ENCODE assay signal across 10 mouse cellular contexts in genomic region chr15:101553169-101553568, GRCm38 (mm10). TPM values are rescaled to one million over a fixed set of nuclear protein-coding genes. Genes with fewer than 3 reads are reported as not detected.
DNase-seq lines count a peak whose midpoint lies in the region; ATAC-seq lines count a peak whose summit lies in the region.
"Had no signal": no experiment of that assay in that cellular context is flagged by ENCODE, and none has a peak within 500 bp of the region (broad histone marks: within the 10 kb centered on the region; RNA-seq: fewer than 3 reads in every experiment).

No protein-coding gene starts in this region.

- no peak overlapping the region for H3K9ac ChIP-seq in heart, embryonic 16.5 days (ENCODE audit: low read length)
- H3K9ac ChIP-seq in midbrain, embryonic 15.5 days = no peak overlapping the region

- H3K9me3 ChIP-seq in heart, embryonic 16.5 days (replicated peaks; ENCODE audit: control insufficient read depth, low read length) = no peaks in the 10 kb centered on the region
- no peaks in the 10 kb centered on the region for H3K9me3 ChIP-seq in midbrain, embryonic 15.5 days

- H3K4me2 ChIP-seq in heart, embryonic 16.5 days (ENCODE audit: low read depth, low read length) = peak overlapping the region; percentile 31; the same call in 1 of the 2 replicates
- peak overlapping the region; percentile 43 for H3K4me2 ChIP-seq in midbrain, embryonic 15.5 days

- H3K27ac ChIP-seq in heart, embryonic 16.5 days (ENCODE audit: low read length) = no peak overlapping the region
- H3K27ac ChIP-seq in midbrain, embryonic 15.5 days = no peak overlapping the region

- no peaks in the 10 kb centered on the region for H3K4me1 ChIP-seq in heart, embryonic 16.5 days (ENCODE audit: control insufficient read depth, insufficient read depth, low read length)
- H3K4me1 ChIP-seq in midbrain, embryonic 15.5 days = peaks cover 8% of the 10 kb centered on the region; the same call in 1 of the 2 replicates

- WGBS in heart, embryonic 16.5 days = 2% methylated on average over 11 of the region's 11 CpGs
- WGBS in midbrain, embryonic 15.5 days = 0% methylated on average over 11 of the region's 11 CpGs

- no peaks in the 10 kb centered on the region for H3K36me3 ChIP-seq in heart, embryonic 16.5 days (ENCODE audit: control insufficient read depth, insufficient read depth)
- H3K36me3 ChIP-seq in midbrain, embryonic 15.5 days (replicated peaks) = no peaks in the 10 kb centered on the region

- no peak overlapping the region for H3K4me3 ChIP-seq in heart, embryonic 16.5 days (ENCODE audit: low read length)
- peak overlapping the region; percentile 5; the same call in 1 of the 2 replicates for H3K4me3 ChIP-seq in midbrain, embryonic 15.5 days

- DNase-seq in layer of hippocampus, adult 11-12 months (ENCODE audit: low spot score) = peak; percentile 16
- DNase-seq in layer of hippocampus, adult 8-10 months (ENCODE audit: low spot score in 2 of 2) = no peak
- peak; percentile 72 for DNase-seq in embryo, embryonic 10.5 days (ENCODE audit: low spot score)
- peak; percentile 73 to 80 for DNase-seq in kidney, postnatal 4 days
- peak; percentile 62 for DNase-seq in thymus, postnatal 25 days
- no peak for DNase-seq in natural killer cell, adult 2 months (ENCODE audit: low spot score in 2 of 2)

- peak; percentile 41; the same call in 1 of the 2 replicates for ATAC-seq in heart, embryonic 16.5 days (replicated peaks; ENCODE audit: extremely low read depth, insufficient read depth, low FRiP score)
- 0 out of 2 replicates have a peak, but pooled peaks have one; percentile 37 for ATAC-seq in midbrain, embryonic 15.5 days (replicated peaks)
- ATAC-seq: Patski had no signal

- H3K27me3 ChIP-seq in heart, embryonic 16.5 days (ENCODE audit: control insufficient read depth, insufficient read depth, low read length) = peaks cover 13% of the 10 kb centered on the region; the same call in 1 of the 2 replicates
- no peaks in the 10 kb centered on the region for H3K27me3 ChIP-seq in midbrain, embryonic 15.5 days (replicated peaks)

RNA-seq across cellular contexts. Expression of gene Krt82, which starts 2.7 kb away (rescaled TPM):
- total RNA-seq in layer of hippocampus, adult 8-10 months (2022) = not detected
- not detected in 2 replicates for polyA plus RNA-seq in heart, embryonic 16.5 days (2015; fragmentation: Nextera tagmentation; extraction: Ambion mirVana)
- polyA plus RNA-seq in midbrain, embryonic 15.5 days (2015; fragmentation: Nextera tagmentation; extraction: Ambion mirVana) = not detected in 2 replicates
- polyA plus RNA-seq: gonadal fat pad, adult 2 months; Patski had no signal

RNA-seq across cellular contexts. Expression of gene Krt90, which starts 9.6 kb away (rescaled TPM):
- under 1 TPM in 1 of 4 experiments, not detected in 3; 0.18 TPM for total RNA-seq in layer of hippocampus, adult 8-10 months (2022)
- not detected in 2 replicates for polyA plus RNA-seq in heart, embryonic 16.5 days (2015; fragmentation: Nextera tagmentation; extraction: Ambion mirVana)
- 0.10 TPM in 1 of 2 replicates, not detected in the other for polyA plus RNA-seq in midbrain, embryonic 15.5 days (2015; fragmentation: Nextera tagmentation; extraction: Ambion mirVana)
- polyA plus RNA-seq: gonadal fat pad, adult 2 months had no signal

RNA-seq across cellular contexts. Expression of gene Krt75, which starts 20.5 kb away (rescaled TPM):
- total RNA-seq in layer of hippocampus, adult 8-10 months (2022) = not detected
- polyA plus RNA-seq in heart, embryonic 16.5 days (2015; fragmentation: Nextera tagmentation; extraction: Ambion mirVana) = 0.17 and 0.19 TPM in 2 replicates
- polyA plus RNA-seq in midbrain, embryonic 15.5 days (2015; fragmentation: Nextera tagmentation; extraction: Ambion mirVana) = 0.08 and 0.17 TPM in 2 replicates
- polyA plus RNA-seq: gonadal fat pad, adult 2 months; Patski had no signal

RNA-seq across cellular contexts. Expression of gene Krt84, which starts 20.5 kb away (rescaled TPM):
- total RNA-seq in layer of hippocampus, adult 8-10 months (2022) = not detected
- polyA plus RNA-seq in heart, embryonic 16.5 days (2015; fragmentation: Nextera tagmentation; extraction: Ambion mirVana) = not detected in 2 replicates
- polyA plus RNA-seq in midbrain, embryonic 15.5 days (2015; fragmentation: Nextera tagmentation; extraction: Ambion mirVana) = not detected in 2 replicates
- polyA plus RNA-seq: gonadal fat pad, adult 2 months; Patski had no signal

RNA-seq across cellular contexts. Expression of gene Gm49425, which starts 36.1 kb away (rescaled TPM):
- total RNA-seq in layer of hippocampus, adult 8-10 months (2022) = not detected
- polyA plus RNA-seq in heart, embryonic 16.5 days (2015; fragmentation: Nextera tagmentation; extraction: Ambion mirVana) = not detected in 2 replicates
- polyA plus RNA-seq in midbrain, embryonic 15.5 days (2015; fragmentation: Nextera tagmentation; extraction: Ambion mirVana) = not detected in 2 replicates
- polyA plus RNA-seq: gonadal fat pad, adult 2 months; Patski had no signal

Comparison
In these comparisons a context has a peak if more than half of its experiments do, and no peak if none do; other contexts are left out.
1. DNase-seq: peak in layer of hippocampus, adult 11-12 months (single experiment), embryo, embryonic 10.5 days (single experiment), kidney, postnatal 4 days (2 of 2) and thymus, postnatal 25 days (single experiment); none in layer of hippocampus, adult 8-10 months (0 of 2) and natural killer cell, adult 2 months (0 of 2).